Mouse (Mus musculus) frontal cortex, adult 2 months (tissue): Measurements from ENCODE around the gene Phyh. TPM values are rescaled to one million over a fixed set of nuclear protein-coding genes. Genes with fewer than 3 reads are reported as not detected.

Source experiments
- polyA plus RNA-seq: library from polyadenylated mRNA; depleted of rRNA; stranded (reverse); fragments of >200 nt; gene quantifications from 2 replicates; pipeline ENCODE4 v1.2.3, GENCODE M21; 2012; rRNA removed

The Phyh gene
- polyA plus RNA-seq, 1 experiment, result 143 TPM

Other genes starting within 250 kb of the Phyh start
- gene Bend7, start 201.2 kb upstream of the Phyh start, polyA plus RNA-seq, result 5.1 and 5.4 TPM in 2 replicates
- gene Sephs1, start 37.5 kb upstream of the Phyh start, polyA plus RNA-seq, result 22.8 and 23.2 TPM in 2 replicates
- gene Ucma, start 57.1 kb downstream of the Phyh start, polyA plus RNA-seq, result 1.5 and 2.0 TPM in 2 replicates
- 2.1 and 2.2 TPM in 2 replicates for gene Mcm10, start 93.8 kb downstream of the Phyh start, polyA plus RNA-seq
- 11.7 and 13.5 TPM in 2 replicates for gene Optn, start 145.0 kb downstream of the Phyh start, polyA plus RNA-seq
- gene Ccdc3, start 218.8 kb downstream of the Phyh start, polyA plus RNA-seq, result 12.4 and 13.3 TPM in 2 replicates